Mouse (Mus musculus) gastrocnemius, adult 2 months (tissue): ENCODE results near the gene Sh3gl2. TPM values are rescaled to one million over a fixed set of nuclear protein-coding genes. Genes with fewer than 3 reads are reported as not detected.

Experiments
- DNase-seq: peaks from one replicate; pipeline ENCODE4 v3.0.0; 2022
- H3K27ac ChIP-seq: fragments of 200-600 bp; 2 replicates; pipeline ENCODE4 v1.8.1; 2022; ENCODE audit warnings: mild to moderate bottlenecking
- H3K4me3 ChIP-seq: fragments of 200-600 bp; 2 replicates; pipeline ENCODE4 v1.8.1; 2022; ENCODE audit warnings: mild to moderate bottlenecking, moderate library complexity
- CTCF ChIP-seq: fragments of 200-600 bp; IDR thresholded peaks from 2 replicates; pipeline ENCODE4 v1.8.1; 2022; ENCODE audit warnings: antibody characterized with exemption, mild to moderate bottlenecking, moderate library complexity
- intact Hi-C: fragments of 180-260 bp; cut with DNase I; formaldehyde crosslinking; loops from one replicate; pipeline ENCODE4 v1.15.1; 2025
- total RNA-seq, 2 experiments: library from RNA; stranded (reverse); gene quantifications; 2 replicates each; pipeline ENCODE4 v1.2.3; 2021

Sh3gl2 gene
- total RNA-seq, 2 experiments from 2014 or later, result 0.61 to 0.79 TPM

DNA sequence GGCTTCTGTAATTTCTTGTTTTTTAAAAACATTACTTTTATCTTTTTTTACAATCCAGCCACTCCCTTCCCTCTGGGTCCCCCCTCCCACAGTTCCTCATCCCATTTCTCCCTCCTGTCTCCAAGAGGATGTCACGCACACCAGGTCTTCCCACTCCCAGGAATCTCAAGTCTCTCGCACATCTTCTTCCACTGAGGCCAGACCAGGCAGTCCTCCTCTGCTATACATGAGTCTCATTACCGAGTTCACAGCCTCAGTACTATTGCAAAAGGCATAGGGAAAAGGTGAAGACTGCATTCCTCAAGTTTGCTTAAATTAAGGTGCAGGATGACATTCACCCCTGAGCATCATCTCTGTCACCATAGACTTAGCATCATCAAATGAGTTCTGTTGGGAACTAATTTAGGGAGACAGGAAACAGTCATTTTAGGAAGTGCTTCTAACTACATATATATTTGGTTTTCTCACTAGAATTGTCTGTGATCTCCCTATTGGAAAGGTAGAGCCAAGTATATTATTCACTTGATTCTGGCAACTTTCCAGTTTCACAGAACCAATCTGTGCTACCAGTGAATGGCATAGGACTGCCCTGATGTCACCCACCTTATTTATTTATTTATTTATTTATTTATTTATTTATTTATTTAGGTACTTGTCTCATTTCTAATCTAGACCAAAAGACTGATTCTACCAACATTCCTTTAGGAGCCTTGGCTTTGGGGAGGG lies 1.9 kb downstream of the Sh3gl2 start:
- no peak for TF ChIP-seq CTCF
- DNase-seq, result no peak
- no peak overlapping the region for H3K4me3 ChIP-seq
- intact Hi-C loops, result no loop called here
- no peak overlapping the region for H3K27ac ChIP-seq

DNA sequence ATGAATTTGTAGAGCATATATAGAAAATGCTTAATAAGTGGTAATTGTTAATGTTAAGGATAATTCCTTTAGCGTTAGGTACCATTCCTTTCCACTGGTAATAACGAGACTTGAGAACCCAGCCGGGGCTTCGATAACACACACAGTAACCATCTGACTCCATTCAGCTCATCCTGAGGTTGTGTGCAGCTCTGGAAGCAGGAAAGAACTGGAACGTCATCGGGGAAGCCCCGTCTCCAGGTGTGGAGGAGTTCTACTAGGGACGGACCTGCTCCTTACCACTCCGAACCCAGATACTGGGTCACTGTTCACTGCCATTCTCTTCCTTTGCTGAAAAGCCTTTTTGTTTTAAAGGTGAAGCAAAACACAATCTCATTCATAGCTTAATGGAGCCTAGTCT lies 2.6 kb downstream of the Sh3gl2 start:
- TF ChIP-seq CTCF, result no peak
- intact Hi-C loops, result no loop called here
- H3K4me3 ChIP-seq, result no peak overlapping the region
- no peak for DNase-seq
- H3K27ac ChIP-seq, result no peak overlapping the region

DNA sequence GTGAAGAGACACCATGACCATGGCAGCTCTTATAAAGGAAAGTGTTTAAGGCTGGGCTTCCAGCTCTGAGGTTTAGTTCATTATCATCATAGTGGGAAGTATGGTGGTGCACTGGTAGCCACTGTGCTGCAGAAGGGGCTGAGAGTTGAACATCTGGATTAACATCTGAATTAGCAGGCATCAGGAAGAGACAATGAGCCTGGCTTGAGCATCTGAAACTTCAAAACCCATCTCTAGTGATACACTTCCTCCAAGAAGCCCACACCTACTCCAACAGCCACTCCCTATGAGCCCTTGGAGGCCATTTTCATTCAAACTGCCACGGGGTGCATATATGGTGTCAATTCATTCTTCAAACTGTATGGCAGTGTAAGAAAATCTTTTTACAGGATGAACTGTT lies 3.6 kb downstream of the Sh3gl2 start:
- intact Hi-C loops, result no loop called here
- DNase-seq, result no peak
- no peak overlapping the region for H3K4me3 ChIP-seq
- no peak for TF ChIP-seq CTCF
- no peak overlapping the region for H3K27ac ChIP-seq

DNA sequence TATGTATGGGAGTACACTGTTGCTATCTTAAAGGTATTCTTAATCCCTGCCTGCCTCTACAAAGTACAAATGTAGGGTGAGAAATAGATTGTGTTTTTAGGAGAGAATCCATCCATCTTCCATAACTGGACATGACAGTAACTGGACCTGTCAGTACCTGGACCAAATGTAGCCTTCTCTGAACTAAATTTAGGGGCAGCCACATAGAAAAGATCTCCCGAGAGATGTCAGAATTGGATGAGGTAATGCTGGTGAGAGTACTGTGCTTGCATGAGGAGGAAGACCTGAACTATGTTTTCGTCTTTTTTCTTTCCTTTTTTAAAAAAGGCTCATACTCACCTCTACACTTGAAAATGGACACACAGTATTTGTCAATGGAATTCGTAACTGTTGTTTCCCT lies 6.0 kb downstream of the Sh3gl2 start:
- intact Hi-C loops, result no loop called here
- DNase-seq, result no peak
- TF ChIP-seq CTCF, result no peak
- Histone ChIP-seq H3K27ac (no peak overlapping the region), H3K4me3 (no peak overlapping the region)

DNA sequence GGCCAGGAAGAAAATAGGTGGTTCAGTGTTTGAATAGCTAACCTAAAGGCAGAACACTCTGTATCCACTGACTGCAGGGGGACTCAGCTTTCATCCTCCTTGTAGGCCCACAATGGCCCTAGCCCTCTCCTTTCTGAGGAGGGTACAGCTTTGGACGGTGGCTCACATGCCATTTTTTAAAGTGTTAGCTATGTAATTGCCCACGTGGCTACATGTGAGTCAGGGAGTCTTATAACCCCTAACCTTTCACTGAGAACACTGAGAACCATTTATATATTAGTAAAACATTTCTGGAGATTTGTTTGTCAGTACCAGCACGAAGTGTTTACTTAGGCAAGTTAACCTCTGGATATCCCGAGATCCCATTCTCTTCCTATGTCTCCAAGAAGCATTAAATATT lies 12.1 kb downstream of the Sh3gl2 start:
- intact Hi-C loops, result no loop called here
- no peak for TF ChIP-seq CTCF
- Histone ChIP-seq H3K27ac (no peak overlapping the region), H3K4me3 (no peak overlapping the region)
- no peak for DNase-seq

DNA sequence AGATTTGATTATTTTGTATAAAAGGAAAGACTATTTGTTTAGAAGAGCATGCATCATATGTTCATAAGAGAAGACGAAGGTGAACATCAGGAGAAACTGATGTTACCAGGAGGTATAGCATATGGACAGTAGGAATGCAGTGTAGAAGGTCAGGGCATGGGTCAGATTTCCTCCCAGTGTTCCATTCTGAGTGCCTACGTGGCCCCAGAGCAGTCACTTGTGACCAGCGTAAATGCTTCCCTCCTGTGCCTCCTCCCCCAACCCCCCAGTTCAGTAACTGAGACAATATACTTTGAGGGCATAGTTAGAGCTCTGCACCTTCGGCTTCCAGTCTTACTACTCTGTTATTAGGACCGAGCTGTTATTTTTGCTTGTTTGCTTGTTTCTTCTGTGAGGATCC lies 17.8 kb downstream of the Sh3gl2 start:
- no peak for TF ChIP-seq CTCF
- intact Hi-C loops, result no loop called here
- no peak for DNase-seq
- H3K4me3 ChIP-seq, result no peak overlapping the region
- H3K27ac ChIP-seq, result no peak overlapping the region

DNA sequence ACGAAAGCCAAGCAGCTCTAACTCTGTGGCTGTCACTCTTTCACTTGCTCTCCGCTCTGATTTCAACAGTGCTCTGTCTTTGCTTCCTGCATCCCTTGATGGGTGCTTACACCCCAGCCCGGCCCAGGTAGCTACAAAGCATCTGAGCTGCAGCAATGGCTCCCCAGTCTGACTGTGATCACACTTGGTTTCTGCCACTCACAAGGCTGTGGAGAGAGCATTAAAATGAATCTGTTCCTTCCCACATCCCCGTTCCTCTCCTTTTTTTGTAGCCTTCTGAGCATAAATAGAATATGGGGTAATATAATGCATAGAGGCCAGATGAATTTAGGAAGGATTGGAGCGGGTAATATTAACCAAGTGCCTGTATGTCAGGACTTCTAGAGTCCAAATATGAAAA lies 21.8 kb downstream of the Sh3gl2 start:
- intact Hi-C loops, result no loop called here

DNA sequence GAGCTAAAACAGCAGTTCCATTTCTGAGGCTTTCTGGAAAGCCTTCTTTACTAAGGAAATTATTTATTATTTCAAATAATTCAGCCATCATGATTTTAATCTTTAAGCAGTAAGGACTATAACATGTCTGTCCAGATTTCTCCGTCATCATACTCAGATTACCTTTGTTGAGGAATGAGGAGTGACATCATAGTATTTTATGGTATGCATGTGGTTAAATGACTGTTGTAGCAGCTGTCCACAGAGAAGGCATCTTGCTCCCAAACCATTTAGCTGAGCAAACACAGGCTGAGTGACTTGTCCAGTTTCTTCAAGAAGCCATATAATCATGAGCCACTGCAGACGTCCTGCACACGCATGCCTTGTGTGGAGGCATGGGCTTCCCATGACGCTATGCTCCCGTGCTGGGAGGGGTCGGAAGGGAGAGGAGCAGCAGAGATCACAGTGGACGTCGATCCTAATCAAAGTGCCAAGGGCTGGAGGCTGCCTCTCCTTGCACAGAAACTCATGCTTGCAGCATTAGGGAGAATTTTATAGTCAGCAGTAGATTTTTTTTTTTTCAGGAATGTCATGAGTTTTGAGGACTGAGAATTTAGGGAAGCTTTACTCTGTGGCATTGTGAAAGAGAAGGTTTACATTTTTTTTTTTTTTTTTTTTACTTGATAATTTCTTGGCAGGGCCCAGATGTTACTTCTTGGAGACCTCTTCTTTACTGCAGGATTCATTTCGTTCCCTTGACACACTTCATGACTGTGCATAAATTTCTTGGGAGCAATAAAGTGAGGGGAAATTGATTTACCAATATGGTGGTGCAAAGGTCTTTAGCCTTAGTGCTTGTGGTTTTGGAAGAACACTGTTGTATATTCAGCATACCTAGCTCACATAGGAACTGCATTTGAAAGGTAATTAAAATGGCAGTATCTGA lies 23.0 kb downstream of the Sh3gl2 start:
- no peak for DNase-seq
- H3K27ac ChIP-seq, result no peak overlapping the region
- no peak for TF ChIP-seq CTCF
- intact Hi-C loops, result no loop called here
- H3K4me3 ChIP-seq, result no peak overlapping the region

More for the DNA sequence above, 21.8 kb downstream of the Sh3gl2 start:
- no peak overlapping the region for H3K4me3 ChIP-seq
- DNase-seq, result no peak
- no peak for TF ChIP-seq CTCF
- no peak overlapping the region for H3K27ac ChIP-seq

DNA sequence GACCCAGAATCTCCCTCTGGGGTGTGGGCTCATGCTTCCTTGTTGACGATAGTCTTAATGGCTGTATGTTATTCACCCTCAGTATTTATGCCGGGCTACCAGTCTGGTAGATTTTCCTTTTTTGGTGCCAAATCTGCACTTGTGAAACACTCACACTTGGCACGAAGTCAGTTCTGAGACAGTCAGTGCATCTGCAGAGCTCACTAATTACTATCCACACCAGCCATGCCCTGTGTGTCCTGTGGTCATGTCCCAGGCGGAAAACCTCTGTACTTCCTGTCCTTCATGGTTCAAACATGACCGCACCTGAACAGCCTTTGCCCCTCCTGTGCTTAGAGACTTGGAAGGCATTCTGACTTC lies 23.6 kb downstream of the Sh3gl2 start:
- TF ChIP-seq CTCF, result no peak
- intact Hi-C loops, result no loop called here
- no peak overlapping the region for H3K4me3 ChIP-seq
- no peak for DNase-seq
- H3K27ac ChIP-seq, result no peak overlapping the region

DNA sequence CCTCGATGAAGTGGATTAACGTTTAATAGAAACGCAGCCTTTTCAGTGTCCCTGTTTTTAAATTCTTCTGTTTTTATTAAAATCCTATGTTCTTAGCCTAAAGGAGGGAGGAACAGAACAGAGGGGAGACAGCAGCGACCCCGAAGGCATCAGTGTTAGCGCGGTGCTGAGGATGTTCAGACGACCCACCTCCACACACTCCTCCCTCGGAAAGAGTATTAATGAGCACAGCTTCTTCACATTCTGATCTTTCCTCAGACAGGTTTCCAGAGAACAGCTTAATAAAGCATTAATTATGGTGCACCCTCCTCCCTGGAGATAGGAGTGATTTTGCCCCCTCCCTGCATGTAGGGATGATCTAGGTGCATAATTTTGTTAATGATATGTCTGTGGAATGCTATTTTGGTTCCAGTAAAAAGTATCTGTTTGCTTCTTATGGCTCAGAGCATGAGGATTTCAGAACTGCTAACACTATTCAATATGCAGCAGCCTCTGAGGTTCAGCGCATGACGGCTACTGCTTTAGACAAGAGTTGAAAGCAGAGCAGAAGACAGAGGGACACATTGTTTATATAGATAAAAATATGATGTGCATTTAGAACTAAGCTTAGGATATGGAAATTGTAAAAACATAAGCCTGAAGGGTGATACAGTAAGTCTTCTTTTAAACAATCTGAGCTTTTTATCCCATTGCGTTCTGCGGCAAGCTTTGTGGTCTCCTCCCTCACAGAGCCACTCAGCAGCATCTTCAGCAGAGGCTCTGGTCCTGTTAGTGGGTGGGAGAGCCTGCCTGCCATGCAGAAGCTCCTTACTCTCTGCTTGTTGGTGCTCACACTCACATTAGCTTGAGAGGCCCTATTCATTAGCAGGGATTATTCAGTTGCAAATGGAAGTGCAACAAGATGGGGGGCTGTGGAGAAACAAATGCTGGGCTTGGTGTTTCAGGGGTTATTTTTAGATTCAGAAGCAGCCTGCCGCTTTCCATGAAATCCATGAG lies 27.8 kb downstream of the Sh3gl2 start:
- intact Hi-C loops, result no loop called here
- Histone ChIP-seq H3K27ac (no peak overlapping the region), H3K4me3 (no peak overlapping the region)
- TF ChIP-seq CTCF, result no peak
- DNase-seq, result no peak

DNA sequence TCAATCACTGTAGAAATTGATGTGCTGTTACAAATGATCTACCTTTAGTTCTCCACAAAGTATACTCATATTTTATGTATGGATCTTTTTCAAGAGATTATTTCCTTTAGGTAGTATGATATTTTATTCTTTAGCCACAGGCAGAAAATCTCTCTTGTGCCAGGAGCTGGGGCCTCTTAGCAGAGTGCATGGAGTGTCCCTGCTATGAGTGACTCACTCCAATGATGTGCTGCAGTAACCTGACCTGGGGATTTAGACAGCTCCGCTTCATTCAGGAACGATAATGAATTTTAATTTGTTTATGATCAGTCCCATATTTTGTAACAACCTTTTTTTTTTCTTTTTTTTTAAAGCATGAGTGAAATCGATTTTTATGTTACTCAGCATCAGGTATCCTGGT lies 36.7 kb downstream of the Sh3gl2 start:
- no peak for TF ChIP-seq CTCF
- Histone ChIP-seq H3K27ac (no peak overlapping the region), H3K4me3 (no peak overlapping the region)
- DNase-seq, result no peak
- intact Hi-C loops, result no loop called here

DNA sequence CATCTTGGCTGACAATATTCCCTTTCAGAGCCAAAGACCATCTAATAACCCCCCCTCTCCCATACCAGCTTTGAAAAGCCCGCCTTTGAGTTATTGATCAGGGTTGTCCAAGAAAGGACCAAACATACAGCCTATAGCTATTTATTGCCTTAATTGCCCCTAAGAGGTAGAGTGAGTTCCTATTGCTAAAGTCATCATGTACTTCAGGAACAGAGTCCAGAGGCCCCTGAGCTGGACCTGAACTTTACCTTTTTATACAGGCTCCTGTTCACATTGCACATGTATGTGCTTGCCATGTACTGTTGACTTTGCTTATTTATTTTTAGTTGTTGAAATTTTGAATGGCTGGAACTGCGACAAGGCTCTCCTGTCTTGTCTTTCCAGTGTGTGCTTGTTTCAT lies 37.6 kb downstream of the Sh3gl2 start:
- TF ChIP-seq CTCF, result no peak
- intact Hi-C loops, result no loop called here
- no peak overlapping the region for H3K4me3 ChIP-seq
- no peak overlapping the region for H3K27ac ChIP-seq
- DNase-seq, result no peak

DNA sequence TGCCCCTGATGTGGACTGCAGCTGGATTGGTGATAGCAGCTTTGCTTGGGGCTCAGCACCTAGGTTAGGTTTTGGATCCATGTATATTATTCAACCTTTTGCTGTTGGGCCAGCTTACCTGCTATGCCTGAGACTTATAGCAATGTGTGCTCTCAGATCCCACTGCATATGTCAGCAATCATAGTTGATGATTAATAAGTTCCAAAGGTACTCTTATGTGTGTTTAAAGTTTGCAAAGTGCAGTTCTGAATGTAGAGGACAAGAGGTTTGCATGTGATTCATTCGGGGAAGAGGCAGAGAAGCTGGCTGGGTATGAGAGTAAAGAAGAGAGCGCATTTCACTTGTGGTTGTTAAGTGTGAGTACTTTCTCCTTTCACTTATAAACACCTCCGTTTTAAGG lies 43.7 kb downstream of the Sh3gl2 start:
- H3K4me3 ChIP-seq, result no peak overlapping the region
- intact Hi-C loops, result no loop called here
- no peak for DNase-seq
- no peak overlapping the region for H3K27ac ChIP-seq
- no peak for TF ChIP-seq CTCF
